Mouse (Mus musculus) kidney, adult 2 months (tissue): ENCODE measurements around the gene Lrrfip1.

ENCODE experiments used
- CTCF ChIP-seq: fragments of 200-500 bp; conservative IDR thresholded peaks from 2 replicates; pipeline ENCODE4 v1.5.1; 2011; ENCODE audit warnings: low read depth, mild to moderate bottlenecking, control low read depth, low read length, moderate library complexity, mixed read lengths; ENCODE audit not compliant: insufficient read depth, insufficient read length
- POLR2A ChIP-seq: fragments of 200-500 bp; IDR thresholded peaks from one replicate; pipeline ENCODE4 v1.6.1; 2011; ENCODE audit warnings: low read depth, low read length, control low read depth

DNA sequence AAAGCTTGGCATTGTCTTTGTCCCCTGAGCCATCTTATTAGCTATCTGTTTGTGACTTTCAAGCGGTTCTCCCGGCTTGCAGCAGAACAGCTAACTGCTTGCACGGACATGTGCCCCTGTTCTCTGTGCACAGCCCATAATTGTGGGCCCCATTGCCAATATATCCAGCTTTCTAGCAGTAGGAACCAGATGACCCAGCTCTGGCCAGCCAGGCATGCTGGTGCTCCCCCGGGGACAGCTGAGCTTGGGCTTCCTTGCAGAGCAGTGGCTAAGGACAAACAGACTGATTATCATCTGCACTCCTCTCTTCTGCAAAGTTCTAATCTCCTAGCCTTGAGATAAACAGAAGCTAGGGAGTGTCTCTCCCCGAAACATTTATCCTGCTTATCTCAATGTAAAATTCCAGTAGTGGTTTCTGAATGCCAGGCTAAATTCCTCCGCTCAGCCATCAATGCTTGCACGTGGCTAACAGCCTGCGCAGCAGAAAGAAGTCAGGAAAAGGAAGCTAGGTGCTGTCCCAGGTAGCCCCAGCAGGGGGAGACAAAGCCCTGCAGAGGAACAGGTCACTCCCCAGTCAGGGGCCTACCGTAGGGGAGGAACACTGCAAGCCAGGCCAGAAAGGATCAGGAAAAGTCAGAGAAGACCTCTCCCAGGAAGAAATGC lies 25.5 kb upstream of the Lrrfip1 start:
- TF ChIP-seq CTCF, result peak; percentile 97
- TF ChIP-seq POLR2A, result no peak
